Mouse (Mus musculus) kidney, postnatal 0 days (tissue): ENCODE measurements around the gene Cd247. TPM values are rescaled to one million over a fixed set of nuclear protein-coding genes. Genes with fewer than 3 reads are reported as not detected.

Experiments
- ATAC-seq: fragments of 200-750 bp; cut with Nextera tagmentation; replicated peaks from 2 replicates; pipeline ENCODE4 v1.8.0; 2017; ENCODE audit warnings: low read depth, moderate number of reproducible peaks, moderate TSS enrichment, moderate library complexity; ENCODE audit not compliant: low FRiP score
- DNase-seq: peaks from one replicate; pipeline ENCODE4 v3.0.0-alpha.2; 2016; ENCODE audit warnings: low spot score
- H3K27ac ChIP-seq: fragments of 300-500 bp; sonication (generic); 2 replicates; pipeline ENCODE4 v1.5.1; 2014; ENCODE audit warnings: mild to moderate bottlenecking
- H3K27me3 ChIP-seq: fragments of 300-500 bp; sonication (generic); 2 replicates; pipeline ENCODE4 v1.6.1; 2014; ENCODE audit warnings: low read length, mixed read lengths; ENCODE audit not compliant: insufficient read depth
- H3K36me3 ChIP-seq: fragments of 300-500 bp; sonication (generic); 2 replicates; pipeline ENCODE4 v1.6.1; 2014; ENCODE audit warnings: low read length, mixed read lengths; ENCODE audit not compliant: insufficient read depth
- H3K4me1 ChIP-seq: fragments of 300-500 bp; sonication (generic); replicated peaks from 2 replicates; pipeline ENCODE4 v1.6.1; 2014; ENCODE audit warnings: antibody characterized with exemption, low read length, mixed read lengths; ENCODE audit not compliant: insufficient read depth
- H3K4me2 ChIP-seq: fragments of 300-500 bp; sonication (generic); 2 replicates; pipeline ENCODE4 v1.6.1; 2014; ENCODE audit warnings: mild to moderate bottlenecking, low read length, moderate library complexity, mixed read lengths
- H3K4me3 ChIP-seq: fragments of 300-500 bp; sonication (generic); replicated peaks from 2 replicates; pipeline ENCODE4 v1.5.1; 2014; ENCODE audit warnings: low read depth, low read length
- H3K9ac ChIP-seq: fragments of 300-500 bp; sonication (generic); 2 replicates; pipeline ENCODE4 v1.6.1; 2014; ENCODE audit warnings: low read depth, low read length
- H3K9me3 ChIP-seq: fragments of 300-500 bp; sonication (generic); replicated peaks from 2 replicates; pipeline ENCODE4 v1.6.1; 2016; ENCODE audit warnings: low read length, inconsistent platforms, mixed read lengths
- CTCF ChIP-seq: IDR thresholded peaks from 2 replicates; pipeline ENCODE4 v1.5.1; 2016; ENCODE audit warnings: antibody characterized with exemption, low read depth, mild to moderate bottlenecking, moderate library complexity
- WGBS: fragments of 180-500 bp; shearing (Covaris S2); extraction: QIAGEN DNeasy Blood & Tissue Kit; methylation state at CpG from one replicate; pipeline ENCODE4 v1.1.7; 2014; 5-methylcytosine and 5-hydroxymethylcytosine counted together
- polyA plus RNA-seq: library from polyadenylated mRNA; unstranded; fragments of >200 nt; fragmentation: Nextera tagmentation; extraction: Ambion mirVana; gene quantifications from 2 replicates; pipeline ENCODE4 v1.2.1, GENCODE M21; 2015

The Cd247 gene
- polyA plus RNA-seq, 1 experiment from 2014 or later: 0.67 TPM

- DNase-seq (no peak), ATAC-seq (no peak)
- no peaks in the 10 kb centered on the region for H3K4me1 ChIP-seq
- H3K4me2 ChIP-seq: no peak overlapping the region
- no peak overlapping the region for H3K4me3 ChIP-seq
- no peak for TF ChIP-seq CTCF
- no peak overlapping the region for H3K9ac ChIP-seq
- 87% methylated on average over 2 of the region's 2 CpGs for WGBS
- no peaks in the 10 kb centered on the region for H3K27me3 ChIP-seq
- no peak overlapping the region for H3K27ac ChIP-seq
- no peaks in the 10 kb centered on the region for H3K36me3 ChIP-seq
- no peaks in the 10 kb centered on the region for H3K9me3 ChIP-seq
Observed at GRCm38 (mm10) chr1:165925207-165925606, 136.7 kb downstream of the Cd247 start.

Other genes with a start within 250 kb of the Cd247 start
- gene Mpzl1, start 154.1 kb upstream of the Cd247 start, polyA plus RNA-seq: 186 and 191 TPM in 2 replicates
- 53.7 and 57.5 TPM in 2 replicates for gene Rcsd1, start 78.9 kb upstream of the Cd247 start, polyA plus RNA-seq
- 89.9 and 90.2 TPM in 2 replicates for gene Creg1, start 24.9 kb upstream of the Cd247 start, polyA plus RNA-seq
- gene Pou2f1, start 214.0 kb downstream of the Cd247 start, polyA plus RNA-seq: 11.6 and 11.7 TPM in 2 replicates